Mouse (Mus musculus) lung, embryonic 16.5 days (tissue): ENCODE data around the gene Ush2a. TPM values are rescaled to one million over a fixed set of nuclear protein-coding genes. Genes with fewer than 3 reads are reported as not detected.

Source experiments
- ATAC-seq: fragments of 200-750 bp; cut with Nextera tagmentation; 2 replicates; pipeline ENCODE4 v1.8.0; 2017; ENCODE audit warnings: low read depth, mild to moderate bottlenecking, moderate library complexity
- H3K27ac ChIP-seq: fragments of 300-500 bp; sonication (generic); 2 replicates; pipeline ENCODE4 v1.5.1; 2014; ENCODE audit warnings: mild to moderate bottlenecking, control low read depth, low read length
- H3K27me3 ChIP-seq: fragments of 300-500 bp; sonication (generic); 2 replicates; pipeline ENCODE4 v1.6.1; 2014; ENCODE audit warnings: low read depth, low read length, mixed read lengths; ENCODE audit not compliant: control insufficient read depth, insufficient read depth
- H3K36me3 ChIP-seq: fragments of 300-500 bp; sonication (generic); 2 replicates; pipeline ENCODE4 v1.6.1; 2014; ENCODE audit warnings: low read length; ENCODE audit not compliant: control insufficient read depth, insufficient read depth
- H3K4me1 ChIP-seq: fragments of 300-500 bp; sonication (generic); replicated peaks from 2 replicates; pipeline ENCODE4 v1.6.1; 2014; ENCODE audit warnings: low read length, mixed read lengths; ENCODE audit not compliant: control insufficient read depth, insufficient read depth
- H3K4me2 ChIP-seq: fragments of 300-500 bp; sonication (generic); 2 replicates; pipeline ENCODE4 v1.6.1; 2014; ENCODE audit warnings: low read depth, low read length, control low read depth
- H3K4me3 ChIP-seq: fragments of 300-500 bp; sonication (generic); 2 replicates; pipeline ENCODE4 v1.5.1; 2014; ENCODE audit warnings: mild to moderate bottlenecking, low read length, control low read depth
- H3K9ac ChIP-seq: fragments of 300-500 bp; sonication (generic); 2 replicates; pipeline ENCODE4 v1.6.1; 2014; ENCODE audit warnings: low read length, control low read depth
- H3K9me3 ChIP-seq: fragments of 300-500 bp; sonication (generic); 2 replicates; pipeline ENCODE4 v1.6.1; 2016; ENCODE audit warnings: low read length; ENCODE audit not compliant: control insufficient read depth
- WGBS: fragments of 180-500 bp; shearing (Covaris S2); extraction: QIAGEN DNeasy Blood & Tissue Kit; methylation state at CpG from one replicate; pipeline ENCODE4 v1.1.7; 2014; 5-methylcytosine and 5-hydroxymethylcytosine counted together
- polyA plus RNA-seq: library from polyadenylated mRNA; unstranded; fragments of >200 nt; fragmentation: Nextera tagmentation; extraction: Ambion mirVana; gene quantifications from 2 replicates; pipeline ENCODE4 v1.2.1, GENCODE M21; 2015

Ush2a gene
- polyA plus RNA-seq, 1 experiment from 2014 or later = 0.11 TPM

- H3K9me3 ChIP-seq = no peaks in the 10 kb centered on the region
- H3K4me1 ChIP-seq = no peaks in the 10 kb centered on the region
- H3K9ac ChIP-seq = no peak overlapping the region
- H3K27me3 ChIP-seq = no peaks in the 10 kb centered on the region
- no peak overlapping the region for H3K4me3 ChIP-seq
- H3K27ac ChIP-seq = no peak overlapping the region
- no peaks in the 10 kb centered on the region for H3K36me3 ChIP-seq
- 83% methylated on average over 10 of the region's 10 CpGs for WGBS
- ATAC-seq = no peak
- no peak overlapping the region for H3K4me2 ChIP-seq
These were observed 523.2 kb downstream of the Ush2a start for GRCm38 (mm10) chr1:188785056-188785455.

- no peak overlapping the region for H3K9ac ChIP-seq
- H3K27ac ChIP-seq = no peak overlapping the region
- WGBS = 21% methylated on average over 2 of the region's 2 CpGs
- no peaks in the 10 kb centered on the region for H3K4me1 ChIP-seq
- H3K9me3 ChIP-seq = no peaks in the 10 kb centered on the region
- no peaks in the 10 kb centered on the region for H3K36me3 ChIP-seq
- H3K27me3 ChIP-seq = no peaks in the 10 kb centered on the region
- ATAC-seq = no peak
- no peak overlapping the region for H3K4me2 ChIP-seq
- no peak overlapping the region for H3K4me3 ChIP-seq
These were observed 543.2 kb downstream of the Ush2a start for GRCm38 (mm10) chr1:188805069-188805468.

- Histone ChIP-seq H3K36me3 (no peaks in the 10 kb centered on the region), H3K9me3 (no peaks in the 10 kb centered on the region), H3K4me3 (no peak overlapping the region), H3K27me3 (no peaks in the 10 kb centered on the region), H3K9ac (no peak overlapping the region), H3K4me1 (no peaks in the 10 kb centered on the region), H3K4me2 (no peak overlapping the region), H3K27ac (no peak overlapping the region)
- WGBS = 43% methylated on average over 4 of the region's 4 CpGs
- no peak for ATAC-seq
These were observed 544.0 kb downstream of the Ush2a start for GRCm38 (mm10) chr1:188805852-188806251.

GRCm38 (mm10) chr1:188810631-188811030 is 548.8 kb downstream of the Ush2a start:
- no peak overlapping the region for H3K27ac ChIP-seq
- no peaks in the 10 kb centered on the region for H3K36me3 ChIP-seq
- H3K4me1 ChIP-seq = no peaks in the 10 kb centered on the region
- 81% methylated on average over 9 of the region's 9 CpGs for WGBS
- no peak overlapping the region for H3K4me3 ChIP-seq
- no peak for ATAC-seq
- H3K27me3 ChIP-seq = no peaks in the 10 kb centered on the region
- no peak overlapping the region for H3K9ac ChIP-seq
- H3K4me2 ChIP-seq = no peak overlapping the region
- no peaks in the 10 kb centered on the region for H3K9me3 ChIP-seq

- H3K36me3 ChIP-seq = no peaks in the 10 kb centered on the region
- peak; percentile 69; the same call in 1 of the 2 replicates for ATAC-seq
- H3K4me1 ChIP-seq = no peaks in the 10 kb centered on the region
- no peaks in the 10 kb centered on the region for H3K9me3 ChIP-seq
- no peak overlapping the region for H3K4me3 ChIP-seq
- H3K4me2 ChIP-seq = no peak overlapping the region
- 54% methylated on average over 7 of the region's 7 CpGs for WGBS
- no peaks in the 10 kb centered on the region for H3K27me3 ChIP-seq
- H3K9ac ChIP-seq = no peak overlapping the region
- no peak overlapping the region for H3K27ac ChIP-seq
These were observed 553.2 kb downstream of the Ush2a start for GRCm38 (mm10) chr1:188815072-188815471.

GRCm38 (mm10) chr1:188824195-188824594 is 562.4 kb downstream of the Ush2a start:
- Histone ChIP-seq H3K9ac (no peak overlapping the region), H3K4me3 (no peak overlapping the region), H3K36me3 (no peaks in the 10 kb centered on the region), H3K4me1 (no peaks in the 10 kb centered on the region), H3K27me3 (no peaks in the 10 kb centered on the region), H3K4me2 (no peak overlapping the region), H3K27ac (no peak overlapping the region), H3K9me3 (no peaks in the 10 kb centered on the region)
- WGBS = 71% methylated on average over 2 of the region's 2 CpGs
- no peak for ATAC-seq

GRCm38 (mm10) chr1:188824878-188825532 is 563.2 kb downstream of the Ush2a start:
- Histone ChIP-seq H3K36me3 (no peaks in the 10 kb centered on the region), H3K9me3 (no peaks in the 10 kb centered on the region), H3K27me3 (no peaks in the 10 kb centered on the region), H3K27ac (no peak overlapping the region), H3K9ac (no peak overlapping the region), H3K4me2 (no peak overlapping the region), H3K4me3 (no peak overlapping the region), H3K4me1 (no peaks in the 10 kb centered on the region)
- no peak for ATAC-seq
- 66% methylated on average over 8 of the region's 8 CpGs for WGBS

- peak; percentile 26; the same call in 1 of the 2 replicates for ATAC-seq
- Histone ChIP-seq H3K9me3 (no peaks in the 10 kb centered on the region), H3K4me1 (no peaks in the 10 kb centered on the region), H3K4me3 (no peak overlapping the region), H3K9ac (no peak overlapping the region), H3K27me3 (no peaks in the 10 kb centered on the region), H3K4me2 (no peak overlapping the region), H3K27ac (no peak overlapping the region), H3K36me3 (no peaks in the 10 kb centered on the region)
- 40% methylated on average over 11 of the region's 11 CpGs for WGBS
These were observed 568.9 kb downstream of the Ush2a start for GRCm38 (mm10) chr1:188830527-188831407.

GRCm38 (mm10) chr1:188833906-188834305 is 572.1 kb downstream of the Ush2a start:
- Histone ChIP-seq H3K4me2 (no peak overlapping the region), H3K36me3 (no peaks in the 10 kb centered on the region), H3K4me3 (no peak overlapping the region), H3K9ac (no peak overlapping the region), H3K9me3 (no peaks in the 10 kb centered on the region), H3K27me3 (no peaks in the 10 kb centered on the region), H3K4me1 (peaks cover 3% of the 10 kb centered on the region; the same call in 1 of the 2 replicates), H3K27ac (no peak overlapping the region)
- no peak for ATAC-seq
- 37% methylated on average over 9 of the region's 9 CpGs for WGBS
